Mouse (Mus musculus) lung, adult 18-20 months (tissue): ENCODE measurements around the gene Mpped2.

Experiments used
- DNase-seq, 2 experiments: peaks; one replicate each; pipeline ENCODE4 v3.0.0; 2022; ENCODE audit warnings: mixed read lengths in 2 of 2

The Mpped2 gene

DNA sequence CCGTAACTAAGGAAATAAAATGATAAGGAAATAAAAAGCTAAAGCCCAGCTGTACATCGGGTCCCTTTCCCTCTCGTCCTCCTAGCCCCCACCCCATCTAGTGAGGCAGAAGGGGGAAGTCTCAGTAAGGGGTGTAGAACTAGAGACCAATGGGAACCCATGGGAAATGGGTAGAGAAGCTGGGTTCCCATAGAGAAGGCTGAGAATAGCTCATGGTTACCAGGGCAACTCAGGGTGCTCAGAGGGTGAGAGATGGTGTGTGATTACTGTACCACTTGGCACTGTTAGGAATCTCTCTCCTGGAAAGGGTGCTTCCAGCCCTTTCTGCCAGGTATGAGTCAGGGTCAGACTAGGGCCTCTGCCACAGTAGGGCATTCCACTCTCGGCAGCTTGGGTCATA is 54.3 kb downstream of the Mpped2 start:
- DNase-seq = no peak

DNA sequence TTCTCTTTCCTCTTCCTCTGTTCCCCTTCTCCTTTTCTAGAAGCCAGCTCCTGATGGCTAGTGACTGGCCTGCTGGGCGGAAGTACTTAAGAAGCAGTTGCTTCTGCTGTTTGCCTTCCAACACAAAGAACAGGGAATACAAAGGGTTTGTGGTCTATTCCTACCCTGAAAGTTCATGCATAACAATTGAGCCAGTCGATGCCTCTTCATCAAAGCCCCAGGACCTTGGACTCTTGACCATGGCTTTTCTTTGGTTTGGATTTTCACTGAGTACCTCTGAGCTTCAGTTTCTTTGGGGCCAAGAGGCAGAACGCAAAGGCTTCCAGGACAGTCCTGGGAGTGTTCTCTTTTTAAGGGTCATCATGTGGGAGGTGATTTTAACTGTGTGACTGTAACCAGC is 57.8 kb downstream of the Mpped2 start:
- DNase-seq = no peak

DNA sequence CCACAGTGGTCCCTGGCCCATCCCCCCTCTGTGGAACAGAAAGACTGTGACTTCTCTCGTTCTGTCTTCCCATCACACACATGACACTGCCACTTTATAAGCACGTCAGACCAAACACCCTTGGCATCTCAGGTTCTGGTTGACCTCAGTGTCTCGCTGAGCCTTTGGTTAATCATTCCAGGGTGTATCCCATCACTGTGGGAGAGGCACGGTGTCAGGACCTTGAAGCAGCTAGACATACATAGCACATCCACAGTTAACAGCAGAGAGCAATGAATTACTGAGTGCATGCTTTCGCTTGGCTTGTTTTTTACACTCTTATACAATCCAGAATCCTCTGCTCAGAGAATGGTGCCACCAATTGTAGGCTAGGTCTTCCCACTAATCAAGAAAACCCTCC is 60.6 kb downstream of the Mpped2 start:
- DNase-seq = no peak

DNA sequence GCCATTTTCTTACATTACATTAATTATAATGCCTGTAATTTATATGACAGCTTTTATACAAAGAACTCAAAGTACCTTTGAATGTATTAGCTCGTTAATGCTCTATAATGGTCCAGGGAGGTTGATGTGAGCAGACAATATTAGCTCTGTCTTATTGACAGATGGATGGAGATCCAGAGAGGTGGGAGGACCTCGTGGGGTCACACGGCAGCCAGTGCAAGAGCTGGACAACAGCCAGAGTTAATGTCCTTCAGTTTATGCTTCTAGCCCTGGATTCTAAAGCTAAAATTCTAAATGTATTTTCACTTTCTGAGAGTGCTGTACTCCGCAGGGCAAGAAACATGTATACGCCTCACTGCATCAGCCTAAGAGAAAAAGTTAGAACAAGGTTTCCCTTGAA is 61.6 kb downstream of the Mpped2 start:
- DNase-seq = no peak

DNA sequence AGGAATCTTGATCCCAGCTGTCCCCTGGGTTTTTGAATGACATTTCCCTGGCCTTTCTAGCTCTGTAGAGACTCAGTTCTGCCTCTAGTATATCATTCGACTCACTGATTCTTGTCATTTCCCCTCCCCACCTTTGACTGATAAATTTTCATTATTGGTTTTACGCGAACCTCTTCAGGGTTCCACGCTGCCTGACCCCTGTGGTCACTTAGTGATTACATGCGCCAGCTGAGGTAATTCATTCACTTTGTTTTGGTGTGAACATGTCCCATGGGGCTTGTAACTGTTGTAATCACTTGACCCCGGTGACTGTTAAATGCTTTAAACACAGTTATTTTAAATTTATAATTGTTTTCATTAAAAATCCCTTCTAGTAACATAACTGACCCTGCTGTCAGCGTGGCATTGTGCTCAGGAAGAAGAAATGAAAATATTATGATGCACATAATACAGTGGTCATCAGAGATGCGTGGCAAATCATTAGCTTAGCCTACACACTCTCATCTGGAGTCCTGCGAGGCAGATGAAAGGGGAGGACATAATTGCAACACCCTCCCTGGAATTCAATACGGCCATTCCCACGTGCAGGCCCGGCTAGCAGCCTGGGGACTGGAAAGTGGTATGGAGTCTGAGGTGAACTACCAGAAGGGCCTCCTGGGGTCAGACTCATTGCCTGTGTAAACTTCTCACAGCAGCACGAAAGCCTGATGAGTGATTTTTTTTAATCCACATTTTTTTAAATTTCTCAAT is 63.5 kb downstream of the Mpped2 start:
- DNase-seq = no peak

DNA sequence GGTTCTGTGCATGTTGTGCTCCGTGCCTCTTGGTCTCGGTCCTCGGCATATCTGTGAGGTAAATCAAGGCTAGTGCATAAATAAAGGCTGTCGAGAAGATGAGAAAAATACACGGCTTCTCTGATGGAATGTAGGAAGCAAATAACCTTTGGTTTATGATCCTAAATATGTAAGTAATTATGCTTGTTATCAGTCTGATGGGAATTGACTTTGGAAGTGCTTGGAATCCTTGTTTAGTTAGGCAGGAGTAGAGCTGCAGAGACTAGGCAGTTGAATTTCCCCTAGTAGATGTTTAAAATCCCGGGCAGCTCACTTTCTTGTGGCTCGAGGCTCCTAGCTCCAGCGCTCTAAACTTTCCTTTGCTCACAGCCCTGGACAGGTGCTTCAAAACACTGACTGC is 69.9 kb downstream of the Mpped2 start:
- DNase-seq = no peak

DNA sequence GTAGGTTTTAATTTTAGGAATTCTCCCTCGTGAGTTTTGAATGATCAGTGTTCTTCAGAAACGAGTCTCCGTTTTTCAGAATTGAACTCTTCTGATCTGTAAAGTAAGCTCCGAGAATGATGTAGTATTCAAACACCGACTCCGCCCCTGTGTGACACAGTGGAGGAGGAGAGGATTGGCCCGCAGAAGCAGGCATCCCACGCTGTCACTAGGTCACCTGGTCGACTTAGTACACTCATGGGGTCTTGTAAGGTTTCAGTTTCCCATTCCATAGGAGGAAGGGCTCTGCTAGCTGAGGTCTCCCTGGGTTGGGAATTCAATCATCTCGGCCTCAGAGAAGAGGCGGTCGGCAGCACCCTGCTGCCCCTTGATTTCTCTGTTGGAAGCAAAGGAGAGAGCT is 76.2 kb downstream of the Mpped2 start:
- DNase-seq = no peak

DNA sequence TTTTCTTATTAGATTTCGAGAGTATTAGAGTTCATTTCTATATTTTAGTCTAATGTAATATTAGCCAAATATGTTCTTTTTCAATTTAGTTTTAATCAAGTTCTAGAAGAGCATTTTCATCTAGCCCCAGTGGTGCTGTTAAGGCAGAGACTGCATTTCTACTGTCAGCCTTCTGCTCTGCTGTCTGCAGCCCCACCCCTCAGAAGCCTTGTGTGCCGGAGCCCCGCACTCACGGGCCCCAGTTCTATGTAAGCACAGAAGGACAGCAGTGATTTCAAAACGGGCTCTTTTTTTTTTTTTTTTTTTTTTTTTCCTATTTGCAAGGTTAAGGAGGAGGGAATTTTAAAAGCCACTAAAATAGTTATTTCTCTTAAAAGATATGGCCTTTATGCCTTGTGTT is 79.6 kb downstream of the Mpped2 start:
- DNase-seq = no peak

DNA sequence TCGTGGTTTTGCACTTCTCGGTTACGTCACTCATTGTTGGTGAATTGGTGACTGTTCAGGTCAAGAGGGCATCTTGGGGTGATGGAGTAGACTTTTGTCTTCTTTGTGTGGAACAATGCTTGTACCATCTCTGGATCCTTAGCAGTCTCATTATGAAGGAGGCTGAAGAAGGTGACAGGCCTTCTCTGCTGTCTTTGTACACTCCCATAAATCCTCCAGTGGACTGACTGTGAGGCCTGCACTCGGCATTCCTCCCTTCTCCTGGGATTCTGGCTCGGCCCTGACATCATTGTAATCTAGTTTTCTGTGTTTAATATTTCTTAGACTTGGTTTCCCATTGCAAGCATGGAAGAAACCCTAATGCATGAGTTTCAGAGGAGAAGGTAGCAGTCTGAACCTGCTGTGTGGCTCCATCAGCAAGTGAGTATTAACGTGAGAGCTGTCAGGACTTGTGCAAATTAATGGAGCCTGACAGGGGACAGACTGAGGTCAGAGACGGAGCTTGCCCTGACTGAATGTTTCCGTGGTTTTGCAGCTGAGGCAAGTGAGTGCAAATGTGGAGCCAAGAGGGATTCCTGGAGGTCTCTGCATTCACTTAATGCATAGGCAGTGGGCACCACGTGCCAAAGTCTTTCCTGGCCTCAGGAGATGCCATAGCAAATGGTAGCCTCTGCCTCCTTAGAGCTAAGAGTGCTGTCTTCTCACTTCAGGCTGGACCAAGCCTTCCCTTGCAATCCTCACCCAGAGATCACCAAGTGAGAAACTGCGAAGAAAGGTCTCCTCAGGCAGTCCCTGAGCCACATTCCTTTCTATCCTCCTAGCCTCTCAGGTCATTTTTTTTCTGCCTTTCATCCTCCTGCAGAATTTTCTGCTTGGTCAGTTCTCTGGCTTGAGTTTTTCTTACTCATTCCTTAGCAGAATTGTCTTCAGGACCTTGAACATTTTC is 81.5 kb downstream of the Mpped2 start:
- DNase-seq = no peak

DNA sequence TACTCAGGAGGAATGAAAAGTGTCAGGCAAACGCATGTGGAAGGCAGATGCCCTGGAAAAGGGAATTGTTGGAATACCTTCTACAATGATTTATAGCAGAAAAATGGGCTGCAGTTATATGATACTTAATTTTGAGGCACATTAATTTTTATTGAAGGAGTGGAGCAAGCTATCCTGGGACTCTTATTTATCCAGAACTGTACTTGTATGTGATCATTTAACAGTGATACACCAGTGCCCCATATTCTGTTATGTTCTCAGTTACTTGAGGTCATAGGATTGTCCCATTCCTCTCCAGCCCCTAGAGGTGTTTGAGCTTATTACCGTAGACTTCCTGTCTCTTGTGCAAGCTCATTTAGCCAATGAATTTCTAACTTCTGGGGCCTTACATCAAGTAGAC is 82.9 kb downstream of the Mpped2 start:
- no peak for DNase-seq

DNA sequence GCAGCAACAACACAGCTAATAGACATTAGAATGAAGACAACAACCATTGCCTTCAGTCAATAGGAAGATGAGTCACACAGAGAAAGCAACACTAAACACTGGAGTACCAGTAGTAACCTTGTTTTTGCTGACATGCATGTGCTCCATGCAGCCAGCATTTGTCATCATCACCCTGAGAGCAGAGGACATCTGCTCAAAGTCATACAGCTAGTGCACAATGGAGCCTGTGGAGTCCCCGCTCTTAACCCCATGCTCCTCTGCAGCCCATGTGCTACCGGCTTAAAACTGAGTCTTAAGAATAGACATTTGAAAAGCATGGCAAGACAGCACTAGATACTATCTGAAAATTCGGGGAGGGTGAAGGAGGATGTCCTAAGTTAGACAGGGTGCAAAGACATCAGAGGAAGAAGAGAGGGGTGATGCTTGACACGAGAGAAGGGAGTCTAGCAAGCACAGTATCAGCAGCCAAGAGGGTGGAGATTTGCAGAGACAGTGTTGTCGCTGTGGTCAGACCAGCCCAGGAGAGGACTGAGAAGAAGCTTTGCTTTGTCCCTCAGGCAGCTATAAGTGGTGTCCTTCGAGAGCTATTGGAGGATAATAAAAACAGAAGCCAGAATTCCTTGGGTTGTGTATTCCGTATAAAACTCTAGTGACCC is 85.9 kb downstream of the Mpped2 start:
- DNase-seq = no peak

DNA sequence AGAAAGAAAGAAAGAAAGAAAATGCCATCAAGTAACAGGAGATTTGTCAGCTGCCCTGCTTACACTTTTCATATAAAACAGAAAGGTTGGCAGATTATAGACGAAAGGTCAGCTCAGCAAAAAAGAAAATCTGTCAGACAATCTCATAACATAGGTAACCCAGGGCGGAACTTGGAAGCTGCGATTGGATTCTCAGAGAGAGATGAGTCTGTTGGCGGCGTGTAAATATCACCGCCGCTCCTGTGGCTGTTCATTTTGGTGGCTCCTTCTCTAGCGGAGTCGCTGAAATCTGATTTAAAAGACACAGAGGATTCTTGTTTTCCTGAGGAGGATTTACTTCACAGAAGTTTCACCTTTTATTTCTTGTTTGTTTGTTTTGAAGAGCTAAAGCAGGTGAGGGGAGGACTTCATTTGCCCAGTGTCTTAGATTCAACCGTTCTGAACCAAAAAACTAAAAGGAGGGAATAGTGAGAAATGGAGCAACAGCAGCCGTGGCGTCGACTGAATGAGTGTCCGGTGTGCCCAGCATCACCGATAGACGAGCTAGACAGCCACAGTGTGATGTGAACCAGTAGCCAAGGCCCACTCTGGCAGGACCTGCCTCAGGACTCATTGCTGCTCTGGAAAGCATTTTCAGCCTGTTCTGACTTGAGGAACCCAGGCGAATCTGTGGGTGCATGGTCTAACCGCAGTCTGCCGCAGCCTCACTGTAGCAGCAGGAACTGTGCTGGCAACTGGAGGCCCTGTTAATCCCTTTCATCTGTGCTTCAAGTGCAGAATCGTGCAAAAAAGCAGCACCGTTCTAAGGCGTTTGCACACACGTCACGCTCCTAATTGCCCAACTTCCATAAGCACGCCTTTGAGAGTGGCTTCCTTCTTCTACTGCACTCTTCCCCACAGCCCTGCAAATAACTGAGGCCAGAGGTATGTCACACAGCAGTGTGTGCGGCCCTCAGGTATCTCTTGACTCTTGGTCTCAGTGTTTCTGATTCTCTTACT is 88.4 kb downstream of the Mpped2 start:
- DNase-seq = no peak

DNA sequence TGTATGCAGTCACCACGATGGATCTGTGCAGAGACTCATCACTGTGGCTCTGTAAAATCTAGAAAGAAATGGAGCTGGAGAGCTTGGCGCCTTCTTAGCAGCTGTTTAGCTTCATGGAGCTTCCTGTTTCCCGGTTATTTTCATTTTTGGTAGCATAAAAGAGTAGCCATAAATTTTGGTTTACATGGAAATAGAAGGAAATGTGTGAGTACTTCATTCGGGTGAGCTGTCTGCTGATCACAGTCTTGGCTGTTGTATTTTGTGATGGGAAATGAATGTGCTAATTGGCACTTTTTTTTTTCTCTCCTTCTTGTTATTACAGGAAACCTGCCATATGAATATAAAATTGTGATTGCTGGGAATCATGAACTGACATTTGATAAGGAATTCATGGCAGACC is 90.2 kb downstream of the Mpped2 start:
- no peak for DNase-seq

DNA sequence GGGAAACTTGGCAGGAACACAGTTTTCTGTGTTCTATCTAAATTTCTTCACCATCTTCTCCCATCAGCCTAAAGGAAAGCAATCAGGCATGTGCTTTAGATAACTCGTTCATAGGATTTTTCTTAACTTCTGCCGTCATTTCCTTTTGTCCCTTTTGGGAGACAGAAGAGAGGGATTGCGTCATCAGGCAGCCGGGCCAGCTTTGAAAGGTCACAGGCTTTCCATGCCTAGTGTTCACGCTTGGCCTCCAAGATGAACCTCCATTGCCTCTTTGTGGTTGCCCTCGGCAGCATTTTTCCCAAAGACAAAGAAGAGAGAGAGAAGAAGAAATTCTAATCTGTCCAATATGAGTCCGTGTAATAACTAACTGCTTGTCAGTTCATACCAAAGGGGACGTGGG is 95.0 kb downstream of the Mpped2 start:
- DNase-seq = peak; percentile 12 to 17

DNA sequence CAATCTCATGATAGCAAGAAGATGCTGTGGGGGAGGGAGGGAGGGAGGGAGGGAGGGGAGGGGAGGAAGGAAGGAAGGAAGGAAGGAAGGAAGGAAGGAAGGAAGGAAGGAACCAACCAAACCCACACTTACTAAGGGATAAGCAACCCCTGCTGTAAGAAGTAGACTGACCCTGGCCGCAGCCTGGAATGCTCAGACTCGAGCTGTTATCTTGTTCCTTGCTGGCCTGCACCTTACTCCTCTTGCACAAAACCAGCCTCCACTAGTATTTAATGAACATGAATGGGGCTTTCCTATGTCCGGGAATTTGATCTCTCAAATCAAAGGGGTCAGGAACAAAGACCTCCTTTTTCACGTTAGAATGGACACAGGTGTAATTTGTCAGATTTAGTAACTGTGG is 95.5 kb downstream of the Mpped2 start:
- no peak for DNase-seq

DNA sequence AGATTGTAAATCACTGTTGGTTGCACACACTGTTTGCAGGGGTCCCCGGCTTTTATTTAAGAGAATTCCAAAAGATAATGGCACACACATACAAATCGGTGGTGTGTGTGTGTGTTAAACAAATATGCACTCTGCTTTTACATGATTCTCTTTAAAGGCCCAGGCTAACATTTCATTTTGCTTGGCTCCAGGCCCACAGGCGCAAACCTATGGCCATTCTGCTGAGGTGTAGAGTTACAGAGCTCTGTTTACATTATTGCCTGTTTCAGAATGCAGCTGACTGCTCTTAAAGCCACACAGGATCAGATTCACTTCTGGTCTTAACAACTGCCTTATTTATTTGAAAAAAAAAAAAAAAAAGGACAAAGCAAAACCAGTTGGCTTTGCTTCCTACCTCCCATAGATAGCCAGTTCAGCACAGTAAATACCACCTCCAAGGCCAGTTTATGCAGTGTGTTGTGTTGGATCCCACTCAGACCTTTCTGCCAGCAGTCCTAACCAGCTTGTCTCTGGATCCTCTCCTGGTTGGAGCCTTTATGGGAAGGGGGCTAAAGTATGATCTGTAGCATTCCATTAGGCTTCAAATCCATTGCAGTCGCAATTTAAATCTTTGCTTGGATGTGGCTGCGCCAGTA is 96.7 kb downstream of the Mpped2 start:
- DNase-seq = peak; percentile 14 to 51

DNA sequence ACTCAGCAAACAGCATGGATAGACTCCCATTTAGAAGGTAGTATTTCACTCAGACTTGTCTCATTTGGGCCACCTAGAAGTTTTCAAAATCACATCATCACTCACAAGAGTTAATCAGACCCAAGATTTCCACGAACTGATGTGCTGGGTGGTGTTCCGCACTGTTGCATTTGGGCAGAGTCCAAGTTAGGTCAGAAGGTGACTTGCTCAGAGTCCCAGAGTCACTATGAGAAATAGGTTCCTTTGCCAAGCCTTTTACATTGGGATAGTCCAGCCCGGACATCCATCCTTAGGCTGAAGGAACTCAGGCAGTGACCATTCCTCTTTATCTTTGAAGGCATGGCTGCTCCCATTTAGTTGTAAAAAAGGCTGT is 97.2 kb downstream of the Mpped2 start:
- DNase-seq = peak in 1 of 2 experiments; percentile 7

DNA sequence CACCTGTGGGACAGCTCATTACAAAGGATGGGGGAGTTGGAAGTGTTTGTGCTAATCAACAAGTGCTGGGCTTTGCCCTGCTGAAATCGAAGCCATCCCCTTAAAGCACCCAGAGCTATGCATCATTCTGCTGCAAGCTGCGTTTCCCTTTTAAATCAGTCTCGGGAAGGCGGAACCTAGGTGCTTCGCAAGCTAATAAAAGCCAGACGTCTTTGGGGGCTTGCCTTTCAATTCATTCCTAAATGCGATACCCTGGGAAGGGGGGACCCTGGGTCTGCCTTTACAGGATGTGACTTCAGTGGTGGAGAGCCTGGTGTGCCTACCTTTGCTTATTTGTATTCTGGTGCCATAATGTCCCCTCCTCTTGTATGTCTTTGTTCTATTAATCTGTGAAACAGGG is 103.2 kb downstream of the Mpped2 start:
- DNase-seq = no peak

DNA sequence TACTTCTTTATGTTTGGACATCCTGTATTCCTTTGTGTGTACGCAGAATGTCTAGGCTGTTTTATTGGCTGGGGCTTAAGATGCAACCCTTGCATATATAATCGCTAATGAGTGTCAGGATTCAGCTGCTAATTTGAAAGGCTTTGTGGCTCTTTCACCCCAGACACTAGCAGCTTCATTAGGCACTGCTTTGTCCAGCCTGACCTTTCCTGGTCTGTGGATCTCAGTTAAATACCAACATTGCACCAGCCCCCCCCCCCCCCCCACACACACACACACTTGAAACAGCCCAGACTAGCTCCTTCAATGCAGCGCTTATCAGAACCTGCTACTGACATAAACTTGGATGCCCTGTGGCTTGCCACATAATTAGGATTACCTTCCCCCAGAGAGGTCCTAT is 104.8 kb downstream of the Mpped2 start:
- no peak for DNase-seq

DNA sequence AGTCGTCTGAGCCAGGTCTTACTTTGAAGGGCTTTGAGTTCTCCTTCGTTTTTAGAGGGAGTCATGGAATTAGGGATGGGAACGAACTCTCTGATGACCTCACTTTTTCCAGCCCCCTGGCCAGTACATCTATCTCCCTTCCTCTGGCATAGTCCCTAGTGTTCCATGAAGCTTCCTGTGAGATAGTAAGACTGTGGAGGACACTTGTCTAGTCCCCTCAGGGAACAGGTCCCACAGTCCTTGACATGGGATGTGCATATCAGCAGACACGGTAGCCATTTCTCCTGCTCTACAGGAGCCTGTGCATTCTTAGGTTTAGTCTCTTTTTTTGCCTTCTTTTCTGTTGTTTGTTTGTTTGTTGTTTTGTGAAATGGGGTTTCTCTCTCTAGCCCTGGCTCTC is 105.8 kb downstream of the Mpped2 start:
- DNase-seq = no peak

DNA sequence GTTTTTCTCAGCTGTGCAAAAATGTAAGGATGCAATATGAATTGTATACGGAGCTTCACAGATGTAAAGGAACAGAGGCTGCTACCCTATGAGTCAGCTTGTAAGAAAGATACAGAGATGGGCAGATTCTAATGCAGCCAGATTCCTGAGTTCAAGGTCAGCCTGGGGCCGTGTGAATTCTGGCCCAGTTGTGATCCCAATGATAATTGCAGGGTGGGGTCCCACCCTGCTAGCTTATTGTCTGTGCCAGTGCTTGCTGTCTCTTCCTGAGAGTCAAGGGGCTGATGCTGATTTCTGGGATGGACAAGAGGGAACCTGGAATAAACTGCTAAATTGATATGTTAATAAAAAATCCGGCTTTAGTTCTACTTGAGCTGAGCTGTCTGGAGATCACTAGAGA is 122.8 kb downstream of the Mpped2 start:
- no peak for DNase-seq

DNA sequence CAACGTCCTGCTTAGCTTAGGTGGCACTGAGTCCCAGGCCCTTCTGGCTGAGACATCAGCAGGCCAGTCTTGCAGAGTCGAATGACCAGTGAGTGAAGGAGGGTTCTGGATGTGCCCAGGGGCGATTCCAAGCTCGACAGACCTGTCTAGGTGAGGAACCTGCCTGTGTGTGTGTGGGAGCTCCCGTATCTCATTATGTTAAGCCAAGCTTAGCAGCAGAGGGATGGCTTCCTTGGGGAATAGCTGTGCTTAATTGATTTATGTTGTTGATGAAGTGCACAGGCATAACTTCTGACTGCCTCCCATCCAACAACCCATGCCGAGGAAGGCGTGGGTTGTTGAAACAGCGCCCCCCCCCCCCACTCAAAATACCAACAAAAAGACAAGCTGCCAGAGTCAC is 128.2 kb downstream of the Mpped2 start:
- no peak for DNase-seq
